Mouse (Mus musculus) neural tube, embryonic 14.5 days (tissue): ENCODE measurements at regions not wholly inside any gene's neighbourhood (a gene's known extent, or its start where the extent isn't known, plus 50 kb on each side); places are given as distances from the start of the nearest gene placed in this dataset.

ENCODE experiments used
- ATAC-seq: fragments of 200-750 bp; cut with Nextera tagmentation; 2 replicates; pipeline ENCODE4 v1.8.0; 2017; ENCODE audit warnings: low read depth, mild to moderate bottlenecking, moderate TSS enrichment, moderate library complexity
- H3K27ac ChIP-seq: fragments of 300-500 bp; sonication (generic); 2 replicates; pipeline ENCODE4 v1.5.1; 2014; ENCODE audit warnings: low read depth, mild to moderate bottlenecking, control low read depth, low read length, moderate library complexity, mixed read lengths
- H3K27me3 ChIP-seq: fragments of 300-500 bp; sonication (generic); 2 replicates; pipeline ENCODE4 v1.6.1; 2014; ENCODE audit warnings: low read length; ENCODE audit not compliant: control insufficient read depth, insufficient read depth
- H3K36me3 ChIP-seq: fragments of 300-500 bp; sonication (generic); 2 replicates; pipeline ENCODE4 v1.6.1; 2014; ENCODE audit warnings: low read length, mixed read lengths; ENCODE audit not compliant: control insufficient read depth, insufficient read depth
- H3K4me1 ChIP-seq: fragments of 300-500 bp; sonication (generic); 2 replicates; pipeline ENCODE4 v1.6.1; 2014; ENCODE audit warnings: low read length; ENCODE audit not compliant: control insufficient read depth, insufficient read depth
- H3K4me2 ChIP-seq: fragments of 300-500 bp; sonication (generic); 2 replicates; pipeline ENCODE4 v1.6.1; 2014; ENCODE audit warnings: mild to moderate bottlenecking, low read depth, low read length, control low read depth
- H3K4me3 ChIP-seq: fragments of 300-500 bp; sonication (generic); 2 replicates; pipeline ENCODE4 v1.5.1; 2014; ENCODE audit warnings: low read depth, low read length, control low read depth, mixed read lengths
- H3K9ac ChIP-seq: fragments of 300-500 bp; sonication (generic); replicated peaks from 2 replicates; pipeline ENCODE4 v1.6.1; 2014; ENCODE audit warnings: low read depth, mild to moderate bottlenecking, control low read depth, low read length, mixed read lengths
- H3K9me3 ChIP-seq: fragments of 300-500 bp; sonication (generic); 2 replicates; pipeline ENCODE4 v1.6.1; 2016; ENCODE audit warnings: low read length; ENCODE audit not compliant: control insufficient read depth
- WGBS: fragments of 180-500 bp; shearing (Covaris S2); extraction: QIAGEN DNeasy Blood & Tissue Kit; methylation state at CpG from one replicate; pipeline ENCODE4 v1.1.7; 2014; 5-methylcytosine and 5-hydroxymethylcytosine counted together

DNA sequence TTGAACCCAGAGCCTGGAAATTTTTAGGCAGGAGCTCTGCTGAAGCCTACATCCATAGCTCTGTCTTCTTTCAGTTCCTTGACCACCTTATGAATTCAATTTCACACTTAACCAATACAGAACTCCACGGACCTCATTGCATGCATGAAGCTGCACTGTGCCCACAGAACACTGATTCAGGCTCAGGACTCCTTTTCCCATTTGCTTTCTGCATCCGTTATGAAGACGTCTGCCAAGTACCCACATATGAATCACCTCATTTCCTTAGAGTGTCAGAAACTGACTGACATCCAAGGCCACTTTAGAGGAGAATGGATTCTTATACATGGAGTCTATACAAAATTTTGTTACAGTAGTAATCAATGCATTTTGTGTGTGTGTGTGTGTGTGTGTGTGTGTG, 932.8 kb downstream of the Pla2g4a start:
- 81% methylated on average over 3 of the region's 3 CpGs for WGBS
- no peaks in the 10 kb centered on the region for H3K36me3 ChIP-seq
- ATAC-seq, result no peak

GRCm38 (mm10) chr1:149021734-149022133, 939.4 kb downstream of the Pla2g4a start:
- Histone ChIP-seq H3K4me2 (no peak overlapping the region), H3K36me3 (no peaks in the 10 kb centered on the region), H3K4me3 (no peak overlapping the region), H3K9me3 (no peaks in the 10 kb centered on the region), H3K9ac (no peak overlapping the region), H3K27ac (no peak overlapping the region), H3K27me3 (no peaks in the 10 kb centered on the region), H3K4me1 (no peaks in the 10 kb centered on the region)
- ATAC-seq, result no peak

More for the DNA sequence above, 932.8 kb downstream of the Pla2g4a start:
- H3K9me3 ChIP-seq, result no peaks in the 10 kb centered on the region
- H3K27me3 ChIP-seq, result no peaks in the 10 kb centered on the region
- no peaks in the 10 kb centered on the region for H3K4me1 ChIP-seq
- H3K4me3 ChIP-seq, result no peak overlapping the region
- H3K27ac ChIP-seq, result no peak overlapping the region
- H3K4me2 ChIP-seq, result no peak overlapping the region
- no peak overlapping the region for H3K9ac ChIP-seq

- Histone ChIP-seq H3K9me3 (no peaks in the 10 kb centered on the region), H3K4me2 (no peak overlapping the region), H3K9ac (no peak overlapping the region), H3K4me3 (no peak overlapping the region), H3K4me1 (no peaks in the 10 kb centered on the region), H3K27me3 (no peaks in the 10 kb centered on the region), H3K36me3 (no peaks in the 10 kb centered on the region), H3K27ac (no peak overlapping the region)
- ATAC-seq, result no peak
- WGBS, result 75% methylated on average over 1 of the region's 1 CpGs
Measured at GRCm38 (mm10) chr1:149021273-149021672, 939.8 kb downstream of the Pla2g4a start.

- WGBS, result 89% methylated on average over 4 of the region's 4 CpGs
Measured at GRCm38 (mm10) chr1:149014559-149014958, 946.5 kb downstream of the Pla2g4a start.

DNA sequence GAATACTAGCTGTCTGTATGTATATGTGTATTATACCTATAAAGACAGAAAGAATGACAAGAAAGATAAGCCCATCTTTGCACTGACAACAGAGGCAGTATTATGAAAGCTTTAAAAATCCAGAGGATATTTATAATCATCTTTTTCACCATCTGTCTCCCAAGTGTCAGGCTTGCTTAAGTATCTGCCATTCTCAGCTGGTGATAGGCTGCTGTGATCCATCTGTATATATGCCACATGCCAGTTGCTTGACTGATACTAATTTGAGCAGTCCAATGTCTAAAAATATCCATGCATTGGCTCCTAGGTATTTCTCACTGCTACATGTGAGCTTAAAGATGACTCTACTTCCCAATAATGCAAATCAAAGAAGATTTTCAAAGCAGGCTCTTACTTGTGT, 950.3 kb downstream of the Pla2g4a start:
- no peak overlapping the region for H3K4me2 ChIP-seq
- no peak for ATAC-seq
- H3K27ac ChIP-seq, result no peak overlapping the region
- no peak overlapping the region for H3K9ac ChIP-seq
- H3K36me3 ChIP-seq, result no peaks in the 10 kb centered on the region
- no peaks in the 10 kb centered on the region for H3K4me1 ChIP-seq
- no peak overlapping the region for H3K4me3 ChIP-seq
- no peaks in the 10 kb centered on the region for H3K27me3 ChIP-seq
- no peaks in the 10 kb centered on the region for H3K9me3 ChIP-seq

More at GRCm38 (mm10) chr1:149014559-149014958, 946.5 kb downstream of the Pla2g4a start:
- Histone ChIP-seq H3K27me3 (no peaks in the 10 kb centered on the region), H3K9me3 (no peaks in the 10 kb centered on the region), H3K4me1 (no peaks in the 10 kb centered on the region), H3K4me3 (no peak overlapping the region), H3K27ac (no peak overlapping the region), H3K9ac (no peak overlapping the region), H3K36me3 (no peaks in the 10 kb centered on the region), H3K4me2 (no peak overlapping the region)
- no peak for ATAC-seq

GRCm38 (mm10) chr1:149000092-149000491, 961.0 kb downstream of the Pla2g4a start:
- no peaks in the 10 kb centered on the region for H3K9me3 ChIP-seq
- no peak overlapping the region for H3K4me2 ChIP-seq
- WGBS, result 58% methylated on average over 3 of the region's 3 CpGs
- H3K9ac ChIP-seq, result no peak overlapping the region
- no peaks in the 10 kb centered on the region for H3K4me1 ChIP-seq
- H3K27ac ChIP-seq, result no peak overlapping the region
- H3K27me3 ChIP-seq, result no peaks in the 10 kb centered on the region
- no peak overlapping the region for H3K4me3 ChIP-seq
- ATAC-seq, result peak; percentile 58; the same call in 1 of the 2 replicates
- no peaks in the 10 kb centered on the region for H3K36me3 ChIP-seq

GRCm38 (mm10) chr1:148993586-148993985, 967.5 kb downstream of the Pla2g4a start:
- Histone ChIP-seq H3K27me3 (no peaks in the 10 kb centered on the region), H3K36me3 (no peaks in the 10 kb centered on the region), H3K4me1 (no peaks in the 10 kb centered on the region), H3K4me3 (no peak overlapping the region), H3K27ac (no peak overlapping the region), H3K9me3 (no peaks in the 10 kb centered on the region), H3K9ac (no peak overlapping the region), H3K4me2 (no peak overlapping the region)
- ATAC-seq, result no peak
- WGBS, result 71% methylated on average over 1 of the region's 1 CpGs

DNA sequence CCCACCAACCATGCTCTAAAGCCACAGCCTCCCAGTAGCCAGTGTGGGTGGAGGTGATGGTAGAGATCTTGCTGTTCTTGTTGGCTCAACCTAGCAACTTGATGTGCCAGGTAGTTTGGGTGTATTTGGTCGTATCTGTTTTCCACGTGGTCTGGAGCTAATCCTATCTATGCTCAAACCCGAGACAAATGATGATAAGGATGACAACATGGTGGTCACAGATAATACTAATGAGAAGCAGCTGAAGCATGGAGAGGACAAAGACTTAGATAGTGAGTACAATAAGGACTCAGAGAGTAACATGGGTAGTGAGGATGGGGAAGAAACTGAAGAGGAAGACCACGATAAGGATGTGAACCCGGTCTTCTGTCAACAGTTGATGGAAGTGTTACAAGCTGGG, 983.7 kb downstream of the Pla2g4a start:
- WGBS, result 94% methylated on average over 5 of the region's 5 CpGs

DNA sequence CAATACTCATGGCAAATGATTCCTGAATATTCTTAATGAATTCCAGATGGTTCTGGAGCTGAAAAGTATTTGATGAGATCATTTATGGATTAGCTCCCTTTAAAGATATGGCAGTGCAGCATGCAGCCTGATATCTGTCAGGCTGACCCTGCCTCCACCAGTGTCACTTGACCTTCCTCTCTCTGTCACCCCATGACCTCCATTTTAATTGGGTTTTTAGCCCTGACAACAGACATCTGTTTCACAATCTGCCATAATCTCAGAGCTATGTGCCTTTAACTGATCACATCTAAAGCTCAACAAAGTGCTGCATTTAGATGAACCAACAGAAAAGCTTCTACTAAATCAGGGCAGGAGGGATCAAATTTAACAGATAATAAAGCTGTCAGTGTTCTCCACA, 995.7 kb downstream of the Pla2g4a start:
- no peaks in the 10 kb centered on the region for H3K36me3 ChIP-seq
- H3K9ac ChIP-seq, result no peak overlapping the region
- no peak for ATAC-seq
- no peak overlapping the region for H3K4me3 ChIP-seq
- H3K4me1 ChIP-seq, result no peaks in the 10 kb centered on the region
- H3K27ac ChIP-seq, result no peak overlapping the region
- no peaks in the 10 kb centered on the region for H3K27me3 ChIP-seq
- no peaks in the 10 kb centered on the region for H3K9me3 ChIP-seq
- H3K4me2 ChIP-seq, result no peak overlapping the region

More for the DNA sequence above, 983.7 kb downstream of the Pla2g4a start:
- ATAC-seq, result no peak
- no peaks in the 10 kb centered on the region for H3K36me3 ChIP-seq
- H3K27ac ChIP-seq, result no peak overlapping the region
- H3K9me3 ChIP-seq, result no peaks in the 10 kb centered on the region
- H3K4me3 ChIP-seq, result no peak overlapping the region
- H3K4me1 ChIP-seq, result no peaks in the 10 kb centered on the region
- H3K4me2 ChIP-seq, result no peak overlapping the region
- no peak overlapping the region for H3K9ac ChIP-seq
- H3K27me3 ChIP-seq, result no peaks in the 10 kb centered on the region

DNA sequence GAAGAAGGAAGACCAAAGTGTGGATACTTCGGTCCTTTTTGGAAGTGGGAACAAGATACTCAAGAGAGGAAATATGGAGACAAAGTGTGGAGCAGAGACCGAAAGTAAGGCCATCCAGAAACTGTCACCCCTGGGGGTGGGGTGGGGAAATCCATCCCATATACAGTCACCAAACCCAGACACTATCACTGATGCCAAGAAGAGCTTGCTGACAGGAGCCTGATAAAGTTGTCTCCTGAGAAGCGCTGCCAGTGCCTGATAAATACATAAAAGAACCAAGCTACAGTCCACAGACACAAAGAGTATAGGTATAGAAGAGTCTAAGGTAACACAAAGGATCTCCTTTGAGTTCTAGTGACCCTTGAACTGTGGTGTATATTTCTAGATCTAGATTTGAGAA, 1026.7 kb downstream of the Pla2g4a start:
- Histone ChIP-seq H3K4me2 (no peak overlapping the region), H3K9ac (no peak overlapping the region), H3K27me3 (no peaks in the 10 kb centered on the region), H3K27ac (no peak overlapping the region), H3K36me3 (no peaks in the 10 kb centered on the region), H3K4me3 (no peak overlapping the region), H3K9me3 (no peaks in the 10 kb centered on the region), H3K4me1 (no peaks in the 10 kb centered on the region)
- WGBS, result 87% methylated on average over 3 of the region's 3 CpGs
- no peak for ATAC-seq
